Mouse (Mus musculus): ENCODE results near the gene Msantd1.
"Not testable (repeated sequence)": the region's sequence is repeated elsewhere in the genome, so short reads cannot be mapped to it uniquely, and the experiment has no call there.

Msantd1 gene

GRCm38 (mm10) chr5:34907910-34908725 is at the start of gene Msantd1:
TSS of gene Msantd1 (plus strand) at chr5:34908012.
- no peak for DNase-seq (ENCODE audit: low read depth, low spot score)

GRCm38 (mm10) chr5:34865367-34865766 is 42.4 kb upstream of the Msantd1 start:
- no peak for DNase-seq (ENCODE audit: low read depth, low spot score)

- DNase-seq (ENCODE audit: low read depth, low spot score), result not testable (repeated sequence)
Measured at GRCm38 (mm10) chr5:34880307-34880706, 27.5 kb upstream of the Msantd1 start.

GRCm38 (mm10) chr5:34881023-34881422 is 26.8 kb upstream of the Msantd1 start:
- no peak for DNase-seq (ENCODE audit: low read depth, low spot score)

GRCm38 (mm10) chr5:34885250-34885649 is 22.6 kb upstream of the Msantd1 start:
- DNase-seq (ENCODE audit: low read depth, low spot score), result no peak

- no peak for DNase-seq (ENCODE audit: low read depth, low spot score)
Measured at GRCm38 (mm10) chr5:34889252-34889651, 18.6 kb upstream of the Msantd1 start.

- DNase-seq (ENCODE audit: low read depth, low spot score), result no peak
Measured at GRCm38 (mm10) chr5:34896697-34897453, 10.9 kb upstream of the Msantd1 start.

- DNase-seq (ENCODE audit: low read depth, low spot score), result no peak
Measured at GRCm38 (mm10) chr5:34899787-34900469, 7.9 kb upstream of the Msantd1 start.

GRCm38 (mm10) chr5:34902371-34902770 is 5.4 kb upstream of the Msantd1 start:
- DNase-seq (ENCODE audit: low read depth, low spot score), result no peak

- DNase-seq (ENCODE audit: low read depth, low spot score), result no peak
Measured at GRCm38 (mm10) chr5:34902811-34903385, 4.9 kb upstream of the Msantd1 start.

GRCm38 (mm10) chr5:34904412-34904811 is 3.4 kb upstream of the Msantd1 start:
- DNase-seq (ENCODE audit: low read depth, low spot score), result no peak

- no peak for DNase-seq (ENCODE audit: low read depth, low spot score)
Measured at GRCm38 (mm10) chr5:34907230-34907629, 582 bp upstream of the Msantd1 start.

GRCm38 (mm10) chr5:34908726-34909633 is 1.2 kb downstream of the Msantd1 start:
- DNase-seq (ENCODE audit: low read depth, low spot score), result no peak

GRCm38 (mm10) chr5:34909634-34910503 is 2.1 kb downstream of the Msantd1 start:
- DNase-seq (ENCODE audit: low read depth, low spot score), result no peak

GRCm38 (mm10) chr5:34910504-34910815 is 2.6 kb downstream of the Msantd1 start:
- DNase-seq (ENCODE audit: low read depth, low spot score), result no peak

- DNase-seq (ENCODE audit: low read depth, low spot score), result peak; percentile 46
Measured at GRCm38 (mm10) chr5:34915801-34916200, 8.0 kb downstream of the Msantd1 start.

GRCm38 (mm10) chr5:34917234-34917655 is 9.4 kb downstream of the Msantd1 start:
- DNase-seq (ENCODE audit: low read depth, low spot score), result no peak

- DNase-seq (ENCODE audit: low read depth, low spot score), result no peak
Measured at GRCm38 (mm10) chr5:34918785-34919184, 11.0 kb downstream of the Msantd1 start.

- no peak for DNase-seq (ENCODE audit: low read depth, low spot score)
Measured at GRCm38 (mm10) chr5:34922531-34922930, 14.7 kb downstream of the Msantd1 start.

GRCm38 (mm10) chr5:34923920-34924319 is 16.1 kb downstream of the Msantd1 start:
- DNase-seq (ENCODE audit: low read depth, low spot score), result no peak

All from CD4-positive helper T cell, adult 2 months (primary cell).